Mouse (Mus musculus): Measurements from ENCODE around the gene Haghl. TPM values are rescaled to one million over a fixed set of nuclear protein-coding genes. Genes with fewer than 3 reads are reported as not detected.
"Not testable (repeated sequence)": the region's sequence is repeated elsewhere in the genome, so short reads cannot be mapped to it uniquely, and the experiment has no call there.

Gene Haghl
- polyA plus RNA-seq, 1 experiment from 2014 or later: 133 TPM

DNA sequence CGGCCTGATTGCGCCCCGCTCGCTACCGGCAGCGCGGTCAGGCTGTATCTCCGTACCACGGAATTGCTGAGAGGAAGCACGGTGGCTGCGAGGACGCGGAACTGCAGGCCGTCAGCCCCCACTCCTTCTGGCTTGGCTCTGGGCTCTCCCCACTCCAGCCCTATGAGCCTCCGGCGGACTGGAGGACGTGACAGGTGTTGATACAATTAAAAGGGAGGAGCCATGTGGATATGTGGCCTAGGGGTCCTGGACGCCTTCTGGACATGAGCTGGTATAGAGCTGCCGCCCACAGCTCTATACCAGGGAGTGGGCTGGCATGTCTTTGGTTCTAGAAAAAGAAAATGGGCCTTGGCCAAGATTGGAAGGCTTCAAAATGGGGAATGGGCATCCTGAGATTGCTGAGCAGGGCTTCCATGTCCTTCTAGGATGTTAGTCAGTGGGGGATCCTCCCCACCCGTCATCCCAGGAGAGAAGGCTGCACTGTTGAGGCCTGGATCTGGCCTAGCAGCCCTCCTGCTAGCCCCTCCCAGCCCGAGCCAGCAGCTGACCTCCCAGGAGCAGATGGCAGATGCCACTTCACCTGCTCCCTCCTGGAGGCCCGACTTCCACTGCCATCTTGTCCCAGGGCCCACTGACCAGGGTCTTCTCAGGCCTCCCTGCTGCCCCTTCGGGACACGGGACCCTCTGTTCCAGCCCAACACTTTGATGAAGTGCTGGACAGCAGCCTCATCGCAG, 24.3 kb upstream of the Haghl start:
- ATAC-seq (ENCODE audit: low FRiP score, low read depth): peak; percentile 46

DNA sequence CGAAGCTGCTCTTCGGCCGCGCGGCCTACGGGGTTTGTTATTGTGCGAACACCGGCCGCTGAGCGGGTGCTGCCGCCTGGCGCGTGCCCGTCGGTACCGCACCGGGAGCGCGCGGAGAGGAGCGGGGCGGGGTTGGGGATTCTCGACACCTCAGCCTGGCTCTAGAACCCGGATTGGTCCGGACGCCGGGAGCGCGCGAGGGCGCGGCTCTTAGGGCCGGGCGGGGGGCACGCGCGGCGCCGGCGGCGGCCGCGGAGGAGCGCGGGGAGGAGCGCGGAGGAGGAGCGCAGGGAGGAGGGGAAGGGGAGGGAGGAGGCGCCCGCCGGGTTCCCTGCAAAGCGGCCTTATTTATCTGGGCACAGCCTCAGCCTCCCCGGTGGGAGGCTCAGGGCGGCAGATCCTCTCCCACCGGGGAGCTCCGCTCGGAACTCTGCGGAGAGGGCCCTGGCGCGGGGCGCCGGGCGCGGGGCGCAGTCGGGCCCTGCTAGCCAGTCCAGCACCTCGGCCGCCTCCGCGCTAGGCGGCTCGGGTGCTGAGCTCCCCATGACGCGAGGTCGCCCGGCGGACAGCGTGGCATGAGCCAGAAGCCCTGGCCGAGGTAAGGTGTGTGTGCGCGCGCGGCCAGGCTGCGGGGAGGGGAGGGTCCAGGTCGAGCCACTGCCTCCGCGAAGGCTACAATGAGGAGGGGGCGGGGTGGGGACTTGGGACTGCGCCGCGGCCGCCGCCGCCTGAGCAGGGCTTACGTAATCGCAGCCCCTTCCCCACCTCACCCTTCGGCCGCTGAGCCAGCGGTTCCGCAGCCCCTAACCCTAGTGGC, 23.5 kb upstream of the Haghl start, which contains the start of gene Fbxl16:
Gene Fbxl16 (plus strand): TSS at position 297 of the 817 bp plus-strand sequence.
- ATAC-seq (ENCODE audit: low FRiP score, low read depth): peak; percentile 86
- no peaks in the 10 kb centered on the region for H3K36me3 ChIP-seq
- H3K9ac ChIP-seq: peak within 1 kb of the TSS; percentile 99
- peak within 1 kb of the TSS; percentile 97 for H3K4me2 ChIP-seq
- H3K9me3 ChIP-seq: no peaks in the 10 kb centered on the region
- H3K4me3 ChIP-seq: peak within 1 kb of the TSS; percentile 93
- under 1% methylated on average over 94 of the region's 100 CpGs for WGBS
- H3K27me3 ChIP-seq: no peaks in the 10 kb centered on the region
- peak within 1 kb of the TSS; percentile 99 for H3K27ac ChIP-seq (replicated peaks)
- peaks cover 52% of the 10 kb centered on the region for H3K4me1 ChIP-seq (replicated peaks)

More for the DNA sequence above, 24.3 kb upstream of the Haghl start:
- H3K4me2 ChIP-seq: peak overlapping the region; percentile 97
- H3K4me3 ChIP-seq: peak overlapping the region; percentile 93
- peak overlapping the region; percentile 99 for H3K9ac ChIP-seq
- no peaks in the 10 kb centered on the region for H3K36me3 ChIP-seq
- H3K9me3 ChIP-seq: no peaks in the 10 kb centered on the region
- 5% methylated on average over 25 of the region's 25 CpGs for WGBS
- peaks cover 49% of the 10 kb centered on the region for H3K4me1 ChIP-seq (replicated peaks)
- H3K27me3 ChIP-seq: no peaks in the 10 kb centered on the region
- H3K27ac ChIP-seq (replicated peaks): peak overlapping the region; percentile 99

DNA sequence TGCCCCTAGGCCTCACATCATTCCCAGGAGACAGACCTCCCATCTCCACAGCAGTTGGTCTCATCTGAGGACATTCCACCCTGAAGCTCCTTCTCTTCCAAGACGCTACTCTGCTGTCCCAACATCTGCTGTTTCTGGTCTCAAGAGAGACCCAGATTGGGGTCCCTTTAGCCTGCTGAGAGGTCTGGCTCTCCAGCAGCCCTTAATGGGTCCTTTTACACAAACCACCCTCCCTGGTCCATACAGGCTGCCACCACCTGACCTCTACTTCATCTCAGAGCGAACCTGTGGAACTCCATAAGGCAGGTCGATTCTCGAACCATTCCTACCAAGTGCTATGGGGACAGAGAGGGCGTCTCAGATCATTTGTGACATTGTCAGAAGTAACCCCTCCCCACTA, 22.6 kb upstream of the Haghl start:
- H3K27me3 ChIP-seq: no peaks in the 10 kb centered on the region
- H3K4me3 ChIP-seq: peak overlapping the region; percentile 93
- H3K4me1 ChIP-seq (replicated peaks): peaks cover 53% of the 10 kb centered on the region
- no peaks in the 10 kb centered on the region for H3K36me3 ChIP-seq
- 31% methylated on average over 5 of the region's 5 CpGs for WGBS
- H3K4me2 ChIP-seq: peak overlapping the region; percentile 97
- peak; percentile 2; the same call in 1 of the 2 replicates for ATAC-seq (ENCODE audit: low FRiP score, low read depth)
- H3K9me3 ChIP-seq: no peaks in the 10 kb centered on the region
- H3K9ac ChIP-seq: peak overlapping the region; percentile 99
- peak overlapping the region; percentile 99 for H3K27ac ChIP-seq (replicated peaks)

DNA sequence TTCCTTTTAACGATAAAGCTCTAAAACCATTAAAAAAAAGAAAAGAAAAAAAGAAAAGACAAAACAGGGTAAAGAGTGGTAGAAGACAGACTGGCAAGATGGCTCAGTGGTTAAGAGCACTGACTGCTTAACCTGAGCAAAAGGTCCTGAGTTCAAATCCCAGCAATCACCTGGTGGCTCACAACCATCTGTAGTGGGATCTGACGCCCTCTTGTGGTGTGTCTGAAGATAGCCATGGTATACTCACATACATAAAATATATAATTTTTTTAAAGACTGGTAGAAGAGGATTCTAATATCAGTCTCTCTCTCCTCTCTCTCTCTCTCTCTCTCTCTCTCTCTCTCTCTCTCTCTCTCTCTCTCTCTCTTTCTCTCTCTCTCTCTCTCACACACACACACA, 22.0 kb upstream of the Haghl start:
- not testable (repeated sequence) for H3K27ac ChIP-seq (replicated peaks); H3K4me2 ChIP-seq; H3K36me3 ChIP-seq; ATAC-seq (ENCODE audit: low FRiP score, low read depth); H3K9ac ChIP-seq; H3K27me3 ChIP-seq; H3K4me3 ChIP-seq; H3K9me3 ChIP-seq
- peaks cover 53% of the 10 kb centered on the region for H3K4me1 ChIP-seq (replicated peaks)
- 48% methylated on average over 2 of the region's 2 CpGs for WGBS

DNA sequence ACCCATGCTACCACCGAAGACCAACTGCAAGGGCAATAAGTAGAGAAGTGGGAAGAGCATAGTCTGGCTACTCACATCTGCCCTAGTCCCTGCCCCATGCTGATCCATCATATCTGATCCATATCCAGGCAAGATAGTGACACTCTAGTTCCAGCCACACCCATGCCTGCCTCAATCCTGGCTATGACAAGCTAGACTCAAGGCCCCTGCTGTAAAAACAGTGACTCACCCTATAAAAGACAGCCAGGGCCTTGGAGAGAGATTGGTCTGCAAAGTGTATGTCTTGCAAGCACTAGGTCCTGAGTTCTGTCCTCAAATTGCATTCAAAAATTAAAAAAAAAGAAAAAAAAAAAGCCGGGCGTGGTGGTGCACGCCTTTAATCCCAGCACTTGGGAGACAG, 21.0 kb upstream of the Haghl start:
- Histone ChIP-seq H3K4me2 (no peak overlapping the region), H3K4me1 (replicated peaks) (peaks cover 49% of the 10 kb centered on the region), H3K27ac (replicated peaks) (no peak overlapping the region), H3K4me3 (no peak overlapping the region), H3K9ac (no peak overlapping the region), H3K9me3 (no peaks in the 10 kb centered on the region), H3K27me3 (no peaks in the 10 kb centered on the region), H3K36me3 (no peaks in the 10 kb centered on the region)
- 86% methylated on average over 4 of the region's 4 CpGs for WGBS
- no peak for ATAC-seq (ENCODE audit: low FRiP score, low read depth)

DNA sequence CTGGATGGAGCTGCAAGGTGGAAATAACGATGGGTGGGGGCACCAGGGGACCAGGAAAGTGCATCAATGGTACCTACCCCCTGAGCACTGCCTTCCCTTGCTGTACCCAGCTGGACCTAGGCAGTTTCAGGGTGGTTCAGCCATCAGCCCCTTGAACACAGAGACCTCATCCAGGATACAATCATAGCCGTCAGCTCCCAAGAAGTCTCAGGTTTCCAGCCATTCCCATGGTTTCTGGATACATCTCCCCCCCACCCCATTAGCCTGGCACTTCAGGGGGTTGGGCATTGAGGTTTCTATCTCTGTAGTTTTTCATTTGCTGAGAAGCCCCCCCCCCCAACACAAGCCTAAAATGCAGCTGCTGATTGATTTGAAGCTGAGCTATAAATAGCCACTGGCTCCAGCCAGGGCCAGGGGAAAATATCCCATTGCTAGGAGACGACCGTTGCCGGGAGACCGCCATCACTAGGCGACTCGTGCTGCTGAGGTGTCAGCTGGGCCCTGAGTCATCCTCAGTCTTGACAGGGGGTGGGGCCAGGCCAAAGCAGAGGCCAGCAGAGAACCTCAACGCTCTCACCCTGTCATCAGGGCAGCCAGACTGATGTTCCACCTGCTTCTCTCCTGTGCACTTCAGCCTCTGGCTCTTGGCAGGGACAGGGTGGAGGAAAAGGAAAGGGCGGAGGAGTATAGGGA, 17.5 kb upstream of the Haghl start:
- Histone ChIP-seq H3K27me3 (no peaks in the 10 kb centered on the region), H3K27ac (replicated peaks) (peak overlapping the region; percentile 86), H3K9ac (peak overlapping the region; percentile 27; the same call in 1 of the 2 replicates), H3K9me3 (no peaks in the 10 kb centered on the region), H3K4me3 (no peak overlapping the region), H3K4me2 (peak overlapping the region; percentile 45), H3K4me1 (replicated peaks) (peaks cover 25% of the 10 kb centered on the region), H3K36me3 (no peaks in the 10 kb centered on the region)
- 4% methylated on average over 10 of the region's 10 CpGs for WGBS
- ATAC-seq (ENCODE audit: low FRiP score, low read depth): peak; percentile 87

DNA sequence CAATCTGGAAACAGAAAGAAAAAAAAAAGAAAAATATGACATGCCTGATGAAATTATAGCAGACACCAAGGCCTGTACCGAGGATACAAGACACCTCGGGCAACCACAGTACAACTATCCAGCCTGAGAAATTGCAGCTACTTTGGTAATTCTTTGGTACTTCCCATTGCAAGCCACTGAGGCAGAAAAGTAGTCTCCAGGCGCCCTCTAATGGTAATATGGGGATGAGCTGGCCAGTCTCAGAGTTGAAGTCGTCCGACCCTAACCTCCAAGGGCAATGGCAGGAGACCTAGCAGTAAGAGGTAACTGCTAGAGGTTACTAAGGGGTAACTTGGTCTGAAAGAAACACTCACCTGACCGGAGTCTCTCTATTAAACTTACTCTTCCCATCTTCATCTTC, 15.6 kb upstream of the Haghl start:
- WGBS: 9% methylated on average over 6 of the region's 6 CpGs
- Histone ChIP-seq H3K4me3 (no peak overlapping the region), H3K36me3 (no peaks in the 10 kb centered on the region), H3K9me3 (no peaks in the 10 kb centered on the region), H3K27me3 (peaks cover 5% of the 10 kb centered on the region; the same call in 1 of the 2 replicates), H3K4me2 (no peak overlapping the region), H3K9ac (no peak overlapping the region), H3K4me1 (replicated peaks) (peaks cover 39% of the 10 kb centered on the region), H3K27ac (replicated peaks) (no peak overlapping the region)
- no peak for ATAC-seq (ENCODE audit: low FRiP score, low read depth)

DNA sequence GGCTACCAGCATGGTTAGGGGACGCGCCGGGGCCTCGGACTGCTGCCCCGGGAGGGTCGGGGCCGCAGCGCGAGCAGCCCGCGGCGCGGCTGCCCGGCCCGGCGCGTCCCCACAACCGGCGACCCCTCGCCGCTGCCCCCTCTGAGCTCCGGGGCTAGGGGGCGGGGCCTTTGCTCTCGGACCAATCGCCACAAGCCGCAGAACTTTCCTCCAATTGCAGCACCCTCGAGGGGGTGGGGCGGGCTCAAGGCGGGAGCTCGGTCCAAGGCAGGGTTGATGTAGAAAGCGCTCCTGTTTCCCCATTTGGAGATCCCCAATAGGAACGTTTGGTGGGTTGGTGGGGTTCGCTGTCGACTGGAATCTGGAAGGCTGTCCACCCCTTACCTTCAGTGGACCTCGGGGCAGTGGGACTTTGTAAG, 11.5 kb upstream of the Haghl start, which contains the start of gene Metrn:
Gene Metrn (minus strand): TSS at position 186 of the 419 bp plus-strand sequence.
- peak; percentile 70 for ATAC-seq (ENCODE audit: low FRiP score, low read depth)
- Histone ChIP-seq H3K4me1 (replicated peaks) (peaks cover 45% of the 10 kb centered on the region), H3K27me3 (peaks cover 9% of the 10 kb centered on the region; the same call in 1 of the 2 replicates), H3K4me2 (peak within 1 kb of the TSS; percentile 92), H3K27ac (replicated peaks) (peak within 1 kb of the TSS; percentile 95), H3K9me3 (no peaks in the 10 kb centered on the region), H3K4me3 (peak within 1 kb of the TSS; percentile 52), H3K9ac (peak within 1 kb of the TSS; percentile 36), H3K36me3 (no peaks in the 10 kb centered on the region)
- WGBS: under 1% methylated on average over 33 of the region's 35 CpGs

DNA sequence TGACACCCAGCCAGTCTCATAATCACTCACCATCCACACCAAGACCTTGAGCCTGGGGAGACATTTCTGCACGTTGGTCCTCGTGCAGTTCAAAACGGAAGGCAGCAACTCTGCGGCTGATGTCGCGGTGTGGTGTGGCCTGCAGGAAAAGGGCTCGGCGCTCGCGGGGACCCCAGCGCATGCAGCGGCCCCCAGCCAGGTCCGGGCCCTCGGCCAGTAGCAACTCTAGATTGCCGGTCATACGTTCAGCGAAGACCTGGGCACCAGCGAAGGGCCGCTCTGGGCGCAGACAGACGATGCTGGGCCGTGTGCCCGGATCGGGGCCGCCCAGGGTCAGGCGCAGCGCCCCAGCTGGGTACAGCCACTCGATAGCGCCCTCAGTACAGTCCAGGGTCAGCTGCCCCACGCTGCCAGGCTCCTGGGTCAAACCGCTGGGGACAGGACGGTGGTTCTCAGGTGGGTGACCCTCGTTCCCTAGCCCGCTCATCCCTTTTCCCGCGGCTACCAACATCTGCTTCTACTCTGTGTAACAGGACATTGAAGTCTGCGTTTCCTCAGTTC, 10.8 kb upstream of the Haghl start:
- ATAC-seq (ENCODE audit: low FRiP score, low read depth): no peak
- Histone ChIP-seq H3K36me3 (no peaks in the 10 kb centered on the region), H3K27ac (replicated peaks) (peak overlapping the region; percentile 95), H3K4me3 (peak overlapping the region; percentile 52), H3K9ac (peak overlapping the region; percentile 36), H3K4me2 (peak overlapping the region; percentile 92), H3K4me1 (replicated peaks) (peaks cover 49% of the 10 kb centered on the region), H3K9me3 (no peaks in the 10 kb centered on the region), H3K27me3 (peaks cover 9% of the 10 kb centered on the region; the same call in 1 of the 2 replicates)
- under 1% methylated on average over 37 of the region's 37 CpGs for WGBS

DNA sequence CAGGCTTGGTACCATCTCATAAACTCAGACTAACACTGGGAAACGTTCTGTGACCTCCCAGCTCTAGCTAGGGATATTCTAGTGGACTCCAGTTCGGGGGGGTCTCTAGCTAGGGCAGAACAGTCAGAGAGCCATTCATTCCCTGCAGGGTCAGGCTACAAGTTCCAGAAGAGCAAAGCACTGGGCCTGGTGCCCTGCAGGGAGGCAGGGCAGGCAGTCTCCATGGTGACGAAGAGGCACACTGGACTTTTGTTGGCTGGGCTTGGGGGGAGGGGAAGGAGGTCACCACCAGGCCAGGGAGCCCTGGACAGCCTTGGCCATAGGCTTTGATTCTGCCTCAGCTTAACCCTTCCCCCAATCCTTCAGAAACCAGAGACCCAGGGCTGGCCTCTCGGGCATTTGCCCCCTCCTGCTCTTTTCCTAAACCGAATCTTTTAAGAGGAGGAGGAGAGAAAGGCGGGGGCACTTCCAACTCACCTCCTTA, 10.2 kb upstream of the Haghl start, which contains the start of gene AC134908.4:
Gene AC134908.4 (minus strand): TSS at position 51 of the 484 bp plus-strand sequence.
- Histone ChIP-seq H3K9me3 (no peaks in the 10 kb centered on the region), H3K4me1 (replicated peaks) (peaks cover 55% of the 10 kb centered on the region), H3K27me3 (peaks cover 9% of the 10 kb centered on the region; the same call in 1 of the 2 replicates), H3K9ac (peak within 1 kb of the TSS; percentile 36), H3K4me3 (peak within 1 kb of the TSS; percentile 52), H3K4me2 (peak within 1 kb of the TSS; percentile 92), H3K36me3 (no peaks in the 10 kb centered on the region), H3K27ac (replicated peaks) (peak within 1 kb of the TSS; percentile 95)
- 4% methylated on average over 6 of the region's 6 CpGs for WGBS
- ATAC-seq (ENCODE audit: low FRiP score, low read depth): peak; percentile 62

DNA sequence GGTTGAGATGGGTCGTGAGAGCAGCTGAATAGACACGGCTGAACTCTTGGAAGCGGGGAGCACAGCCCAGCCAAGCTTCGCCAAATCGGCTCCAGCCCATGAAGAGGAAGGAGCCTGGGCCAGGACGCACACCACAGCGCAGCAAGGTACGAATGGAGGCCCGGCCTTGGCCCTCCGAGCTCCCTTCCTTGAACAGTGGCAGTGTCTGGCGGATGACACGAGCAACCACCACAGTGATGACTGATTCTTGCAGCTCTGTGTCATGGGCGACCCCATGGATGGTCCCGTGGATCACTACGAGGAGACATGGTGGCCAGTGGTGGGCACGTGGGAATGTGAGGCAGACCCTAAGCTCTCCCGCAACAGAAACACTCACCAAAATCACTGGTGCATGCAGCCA, 9.5 kb upstream of the Haghl start:
- H3K4me1 ChIP-seq (replicated peaks): peaks cover 59% of the 10 kb centered on the region

More for the DNA sequence above, 9.5 kb upstream of the Haghl start:
- H3K36me3 ChIP-seq: no peaks in the 10 kb centered on the region
- H3K4me3 ChIP-seq: peak overlapping the region; percentile 52
- no peak for ATAC-seq (ENCODE audit: low FRiP score, low read depth)
- H3K27ac ChIP-seq (replicated peaks): peak overlapping the region; percentile 95
- H3K9me3 ChIP-seq: no peaks in the 10 kb centered on the region
- WGBS: 39% methylated on average over 17 of the region's 17 CpGs
- H3K9ac ChIP-seq: 0 out of 2 replicates have a peak overlapping the region, but pooled peaks have one; percentile 30
- H3K4me2 ChIP-seq: peak overlapping the region; percentile 92
- peaks cover 9% of the 10 kb centered on the region; the same call in 1 of the 2 replicates for H3K27me3 ChIP-seq
